Mouse (Mus musculus) stomach, postnatal 0 days (tissue): ENCODE data around the gene Cd177.

Experiments
- CTCF ChIP-seq: IDR thresholded peaks from 2 replicates; pipeline ENCODE4 v1.5.1; 2016; ENCODE audit warnings: antibody characterized with exemption, low read depth, mild to moderate bottlenecking, moderate library complexity
- EP300 ChIP-seq: optimal IDR thresholded peaks from 2 replicates; pipeline ENCODE3; 2016; ENCODE audit warnings: antibody characterized with exemption

DNA sequence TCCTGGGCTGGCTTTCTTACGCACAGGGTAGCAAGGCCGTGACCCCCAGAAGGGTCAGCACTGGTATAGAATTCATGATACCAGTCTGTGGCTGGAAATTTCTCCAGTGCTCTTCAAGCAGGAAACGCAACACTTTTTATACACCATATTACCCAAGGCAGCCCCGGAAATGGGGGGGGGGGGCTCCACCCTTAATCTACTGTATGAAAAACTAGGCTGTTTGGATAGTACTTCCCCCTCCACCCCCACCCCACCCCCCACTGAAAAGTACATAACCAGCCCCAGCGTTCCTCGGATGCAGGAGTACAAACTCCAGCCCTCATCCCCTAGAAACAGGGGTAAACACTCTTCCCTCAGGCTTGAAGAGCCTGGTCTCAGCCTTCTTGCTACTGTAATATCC, at the start of gene Cd177:
- TF ChIP-seq CTCF (no peak), EP300 (no peak)
